Comparison of ENCODE assay signal across 10 mouse cellular contexts in genomic region chr2:91045805-91046204, GRCm38 (mm10). TPM values are rescaled to one million over a fixed set of nuclear protein-coding genes. Genes with fewer than 3 reads are reported as not detected.
DNase-seq lines count a peak whose midpoint lies in the region; ATAC-seq and TF ChIP-seq lines count a peak whose summit lies in the region.
"Not testable (repeated sequence)": the region's sequence is repeated elsewhere in the genome, so short reads cannot be mapped to it uniquely, and the experiment has no call there.
"Had no signal": no experiment of that assay in that cellular context is flagged by ENCODE, and none has a peak within 500 bp of the region (broad histone marks: within the 10 kb centered on the region; RNA-seq: fewer than 3 reads in every experiment).

No protein-coding gene starts in this region.

- H3K4me3 ChIP-seq in E14TG2a.4 (replicated peaks; ENCODE audit: low read length), result peak overlapping the region; percentile 60; the same call in 1 of the 2 replicates
- peak overlapping the region in 1 of 2 experiments; percentile 20; a peak in 1 of 4 replicates for H3K4me3 ChIP-seq in ES-E14 (ENCODE audit: insufficient read depth in 1 of 2, low read depth in 1 of 2, low read length in 2 of 2, poor library complexity in 1 of 2, severe bottlenecking in 1 of 2)
- H3K4me3 ChIP-seq in hindbrain, embryonic 10.5 days; limb, embryonic 10.5 days; liver, embryonic 12.5 days; liver, embryonic 14.5 days (ENCODE audit: insufficient read depth in 1 of 2, low read depth in 2 of 2, low read length in 2 of 2); liver, embryonic 16.5 days (ENCODE audit: low read depth, low read length); midbrain, embryonic 10.5 days: not testable (repeated sequence)

- ATAC-seq in liver, embryonic 12.5 days, result peak; percentile 72
- ATAC-seq in liver, embryonic 14.5 days (ENCODE audit: insufficient read depth), result peak; percentile 77
- ATAC-seq in liver, embryonic 16.5 days (ENCODE audit: low read depth), result peak; percentile 56

- peak; percentile 29; the same call in 1 of the 2 replicates for TF ChIP-seq EP300 in liver, embryonic 14.5 days (IDR thresholded peaks at IDR 0.05; ENCODE audit: low read depth)

- H3K27ac ChIP-seq in ES-E14 (ENCODE audit: insufficient read depth, low read depth, low read length, poor library complexity, severe bottlenecking), result 0 out of 2 replicates have a peak overlapping the region, but pooled peaks have one; percentile 40
- peak overlapping the region; percentile 71; the same call in 1 of the 2 replicates for H3K27ac ChIP-seq in hindbrain, embryonic 10.5 days
- peak overlapping the region; percentile 46; the same call in 1 of the 2 replicates for H3K27ac ChIP-seq in limb, embryonic 10.5 days
- H3K27ac ChIP-seq in liver, embryonic 12.5 days, result peak overlapping the region; percentile 57
- H3K27ac ChIP-seq in liver, embryonic 14.5 days; liver, embryonic 16.5 days (ENCODE audit: low read length): not testable (repeated sequence)
- H3K27ac ChIP-seq in midbrain, embryonic 10.5 days (replicated peaks), result peak overlapping the region; percentile 61; the same call in 1 of the 2 replicates

- in situ Hi-C loops in ES-E14 (cut with MboI; ENCODE audit: low sequenced_read_pairs in 2 of 2, unreplicated experiment in 2 of 2), result not testable (repeated sequence)

- not testable (repeated sequence) for DNase-seq in ES-E14 (ENCODE audit: low read depth, low spot score); hindbrain, embryonic 10.5 days (ENCODE audit: low spot score); limb, embryonic 10.5 days (ENCODE audit: low spot score); liver, embryonic 14.5 days (ENCODE audit: low read depth in 3 of 3, low spot score in 3 of 3); midbrain, embryonic 10.5 days (ENCODE audit: low spot score)

- H3K4me1 ChIP-seq in E14TG2a.4 (replicated peaks; ENCODE audit: low read depth, low read length) (peaks cover 72% of the 10 kb centered on the region), ES-E14 (ENCODE audit: control insufficient read depth in 2 of 2, insufficient read depth in 2 of 2, low read length in 2 of 2, poor library complexity in 1 of 2) (peaks cover 7 to 23% of the 10 kb centered on the region in 2 experiments; a peak in 3 of 4 replicates)
- H3K4me1 ChIP-seq in hindbrain, embryonic 10.5 days (replicated peaks), result peaks cover 18% of the 10 kb centered on the region
- peaks cover 21% of the 10 kb centered on the region for H3K4me1 ChIP-seq in limb, embryonic 10.5 days
- H3K4me1 ChIP-seq in liver, embryonic 12.5 days, result peaks cover 51% of the 10 kb centered on the region
- H3K4me1 ChIP-seq in liver, embryonic 14.5 days (replicated peaks; ENCODE audit: control insufficient read depth in 2 of 2, insufficient read depth in 2 of 2, low read length in 1 of 2); liver, embryonic 16.5 days (ENCODE audit: control insufficient read depth, low read depth, low read length): not testable (repeated sequence)
- H3K4me1 ChIP-seq in midbrain, embryonic 10.5 days, result peaks cover 34% of the 10 kb centered on the region

- H3K9me3 ChIP-seq in E14TG2a.4 (ENCODE audit: low read length); ES-E14 (ENCODE audit: control insufficient read depth, insufficient read depth, low read depth, low read length); hindbrain, embryonic 10.5 days; limb, embryonic 10.5 days (replicated peaks); liver, embryonic 12.5 days (replicated peaks); liver, embryonic 14.5 days (ENCODE audit: control insufficient read depth, low read length); liver, embryonic 16.5 days (replicated peaks; ENCODE audit: control insufficient read depth, low read length); midbrain, embryonic 10.5 days (replicated peaks): not testable (repeated sequence)

- WGBS in hindbrain, embryonic 10.5 days, result 89% methylated on average over 1 of the region's 1 CpGs
- 76% methylated on average over 1 of the region's 1 CpGs for WGBS in limb, embryonic 10.5 days
- 40% methylated on average over 1 of the region's 1 CpGs for WGBS in liver, embryonic 12.5 days (ENCODE audit: insufficient replicate concordance)
- WGBS in liver, embryonic 14.5 days (ENCODE audit: insufficient replicate concordance), result 31% methylated on average over 1 of the region's 1 CpGs
- 48% methylated on average over 1 of the region's 1 CpGs for WGBS in liver, embryonic 16.5 days (ENCODE audit: insufficient replicate concordance)
- 100% methylated on average over 1 of the region's 1 CpGs for WGBS in midbrain, embryonic 10.5 days

- not testable (repeated sequence) for H3K36me3 ChIP-seq in E14TG2a.4 (ENCODE audit: insufficient read depth, low read length); ES-E14 (ENCODE audit: control insufficient read depth, insufficient read depth, low read length, poor library complexity, severe bottlenecking); hindbrain, embryonic 10.5 days; limb, embryonic 10.5 days; liver, embryonic 12.5 days; liver, embryonic 14.5 days (replicated peaks; ENCODE audit: control insufficient read depth, insufficient read depth, low read depth); liver, embryonic 16.5 days (ENCODE audit: control insufficient read depth, insufficient read depth); midbrain, embryonic 10.5 days

- not testable (repeated sequence) for TF ChIP-seq CTCF in E14TG2a.4 (conservative IDR thresholded peaks at IDR 0.05; ENCODE audit: low read length); liver, embryonic 14.5 days (IDR thresholded peaks at IDR 0.05; ENCODE audit: low read depth)

- H3K9ac ChIP-seq in ES-E14 (ENCODE audit: insufficient read depth, low read depth, low read length, poor library complexity, severe bottlenecking), result peak overlapping the region; percentile 72; the same call in 1 of the 2 replicates
- not testable (repeated sequence) for H3K9ac ChIP-seq in liver, embryonic 12.5 days; liver, embryonic 14.5 days (replicated peaks); liver, embryonic 16.5 days (ENCODE audit: low read depth, low read length)

- not testable (repeated sequence) for H3K4me2 ChIP-seq in liver, embryonic 12.5 days; liver, embryonic 14.5 days (ENCODE audit: low read depth); liver, embryonic 16.5 days (ENCODE audit: low read depth, low read length)

- peaks cover 32% of the 10 kb centered on the region for H3K27me3 ChIP-seq in E14TG2a.4 (ENCODE audit: insufficient read depth, low read length)
- not testable (repeated sequence) for H3K27me3 ChIP-seq in hindbrain, embryonic 10.5 days (ENCODE audit: insufficient read depth, poor library complexity, severe bottlenecking); limb, embryonic 10.5 days (ENCODE audit: low read depth, poor library complexity, severe bottlenecking); liver, embryonic 12.5 days (replicated peaks); liver, embryonic 14.5 days (ENCODE audit: control insufficient read depth, insufficient read depth, low read length); liver, embryonic 16.5 days (ENCODE audit: control insufficient read depth, insufficient read depth, low read depth, low read length); midbrain, embryonic 10.5 days (ENCODE audit: low read depth, poor library complexity, severe bottlenecking)

RNA-seq across cellular contexts. Expression of gene Psmc3, which starts 8.0 kb away (rescaled TPM):
- 226 and 262 TPM in 2 replicates for total RNA-seq in ES-E14 (2012; rRNA removed)
- 341 and 347 TPM in 2 replicates for polyA plus RNA-seq in hindbrain, embryonic 10.5 days (2016; fragmentation: Nextera tagmentation; extraction: Ambion mirVana)
- polyA plus RNA-seq in limb, embryonic 10.5 days (2016; fragmentation: Nextera tagmentation; extraction: Ambion mirVana), result 359 and 373 TPM in 2 replicates
- 220 and 223 TPM in 2 replicates for polyA plus RNA-seq in liver, embryonic 12.5 days (2016; fragmentation: Nextera tagmentation; extraction: Ambion mirVana)
- polyA plus RNA-seq in liver, embryonic 14.5 days (2012; rRNA removed), result 77.7 and 126 TPM in 2 replicates
- polyA plus RNA-seq in liver, embryonic 14.5 days (2014; fragmentation: Nextera tagmentation; extraction: Ambion mirVana), result 174 and 186 TPM in 2 replicates
- 130 and 133 TPM in 2 replicates for polyA plus RNA-seq in liver, embryonic 16.5 days (2015; fragmentation: Nextera tagmentation; extraction: Ambion mirVana)
- polyA plus RNA-seq in midbrain, embryonic 10.5 days (2016; fragmentation: Nextera tagmentation; extraction: Ambion mirVana), result 363 TPM in 2 replicates

RNA-seq across cellular contexts. Expression of gene Rapsn, which starts 10.4 kb away (rescaled TPM):
- total RNA-seq in ES-E14 (2012; rRNA removed), result 1.1 and 2.4 TPM in 2 replicates
- 0.41 and 1.7 TPM in 2 replicates for polyA plus RNA-seq in hindbrain, embryonic 10.5 days (2016; fragmentation: Nextera tagmentation; extraction: Ambion mirVana)
- polyA plus RNA-seq in limb, embryonic 10.5 days (2016; fragmentation: Nextera tagmentation; extraction: Ambion mirVana), result 0.30 and 1.4 TPM in 2 replicates
- polyA plus RNA-seq in liver, embryonic 12.5 days (2016; fragmentation: Nextera tagmentation; extraction: Ambion mirVana), result 0.57 and 0.94 TPM in 2 replicates
- polyA plus RNA-seq in liver, embryonic 14.5 days (2012; rRNA removed), result 0.55 and 0.78 TPM in 2 replicates
- polyA plus RNA-seq in liver, embryonic 14.5 days (2014; fragmentation: Nextera tagmentation; extraction: Ambion mirVana), result 0.62 and 1.1 TPM in 2 replicates
- polyA plus RNA-seq in liver, embryonic 16.5 days (2015; fragmentation: Nextera tagmentation; extraction: Ambion mirVana), result 0.99 and 1.0 TPM in 2 replicates
- polyA plus RNA-seq in midbrain, embryonic 10.5 days (2016; fragmentation: Nextera tagmentation; extraction: Ambion mirVana), result 1.7 and 2.0 TPM in 2 replicates
- total RNA-seq: MEL had no signal
- polyA plus RNA-seq: erythroblast, embryonic 14.5 days had no signal

RNA-seq across cellular contexts. Expression of gene Slc39a13, which starts 24.4 kb away (rescaled TPM):
- 18.3 and 20.1 TPM in 2 replicates for total RNA-seq in ES-E14 (2012; rRNA removed)
- 21.3 and 25.8 TPM in 2 replicates for polyA plus RNA-seq in hindbrain, embryonic 10.5 days (2016; fragmentation: Nextera tagmentation; extraction: Ambion mirVana)
- 18.1 and 31.6 TPM in 2 replicates for polyA plus RNA-seq in limb, embryonic 10.5 days (2016; fragmentation: Nextera tagmentation; extraction: Ambion mirVana)
- polyA plus RNA-seq in liver, embryonic 12.5 days (2016; fragmentation: Nextera tagmentation; extraction: Ambion mirVana), result 15.1 and 15.3 TPM in 2 replicates
- 11.1 and 11.2 TPM in 2 replicates for polyA plus RNA-seq in liver, embryonic 14.5 days (2012; rRNA removed)
- 8.1 and 8.4 TPM in 2 replicates for polyA plus RNA-seq in liver, embryonic 14.5 days (2014; fragmentation: Nextera tagmentation; extraction: Ambion mirVana)
- 10.4 and 12.2 TPM in 2 replicates for polyA plus RNA-seq in liver, embryonic 16.5 days (2015; fragmentation: Nextera tagmentation; extraction: Ambion mirVana)
- 20.5 and 26.3 TPM in 2 replicates for polyA plus RNA-seq in midbrain, embryonic 10.5 days (2016; fragmentation: Nextera tagmentation; extraction: Ambion mirVana)

RNA-seq across cellular contexts. Expression of gene Spi1, which starts 36.4 kb away (rescaled TPM):
- total RNA-seq in ES-E14 (2012; rRNA removed), result 0.31 and 0.32 TPM in 2 replicates
- 4.3 TPM in 2 replicates for polyA plus RNA-seq in hindbrain, embryonic 10.5 days (2016; fragmentation: Nextera tagmentation; extraction: Ambion mirVana)
- polyA plus RNA-seq in limb, embryonic 10.5 days (2016; fragmentation: Nextera tagmentation; extraction: Ambion mirVana), result 2.0 and 2.6 TPM in 2 replicates
- 16.8 and 18.5 TPM in 2 replicates for polyA plus RNA-seq in liver, embryonic 12.5 days (2016; fragmentation: Nextera tagmentation; extraction: Ambion mirVana)
- 13.3 and 20.5 TPM in 2 replicates for polyA plus RNA-seq in liver, embryonic 14.5 days (2012; rRNA removed)
- polyA plus RNA-seq in liver, embryonic 14.5 days (2014; fragmentation: Nextera tagmentation; extraction: Ambion mirVana), result 12.4 and 15.6 TPM in 2 replicates
- polyA plus RNA-seq in liver, embryonic 16.5 days (2015; fragmentation: Nextera tagmentation; extraction: Ambion mirVana), result 16.6 and 18.2 TPM in 2 replicates
- polyA plus RNA-seq in midbrain, embryonic 10.5 days (2016; fragmentation: Nextera tagmentation; extraction: Ambion mirVana), result 3.6 and 5.6 TPM in 2 replicates
